9 mouse cellular contexts compared by ENCODE assay signal in genomic region chr9:71976034-71976433, GRCm38 (mm10).
DNase-seq lines count a peak whose midpoint lies in the region; ATAC-seq and TF ChIP-seq lines count a peak whose summit lies in the region.
"Had no signal": no experiment of that assay in that cellular context is flagged by ENCODE, and none has a peak within 500 bp of the region (broad histone marks: within the 10 kb centered on the region; RNA-seq: fewer than 3 reads in every experiment).

No protein-coding gene starts in this region.

- peak; percentile 6 to 11 for DNase-seq in frontal cortex, postnatal 14 days (ENCODE audit: low spot score in 2 of 2)
- no peak for DNase-seq in frontal cortex, postnatal 25 days (ENCODE audit: low spot score in 2 of 2)
- DNase-seq in Muller cell, postnatal 12 days (ENCODE audit: inconsistent ontology term), result peak; percentile 97
- peak; percentile 56 for DNase-seq in embryo, embryonic 9.5 days (ENCODE audit: extremely low spot score)
- DNase-seq in hindbrain, postnatal 0 days (ENCODE audit: low spot score), result peak; percentile 93
- no peak for DNase-seq in heart, adult 9 months (ENCODE audit: low spot score in 2 of 2)

- peak overlapping the region; percentile 51 for H3K27ac ChIP-seq in hindbrain, postnatal 0 days
- peak overlapping the region; percentile 12; the same call in 1 of the 2 replicates for H3K27ac ChIP-seq in midbrain, embryonic 16.5 days (ENCODE audit: low read length)
- H3K27ac ChIP-seq: heart, embryonic 13.5 days had no signal

- no peaks in the 10 kb centered on the region for H3K9me3 ChIP-seq in hindbrain, postnatal 0 days (ENCODE audit: low read length)
- H3K9me3 ChIP-seq in midbrain, embryonic 16.5 days (replicated peaks; ENCODE audit: control insufficient read depth, low read length, poor library complexity, severe bottlenecking), result no peaks in the 10 kb centered on the region
- H3K9me3 ChIP-seq: heart, embryonic 13.5 days had no signal

- H3K4me2 ChIP-seq in hindbrain, postnatal 0 days (ENCODE audit: low read depth, low read length), result peak overlapping the region; percentile 19; the same call in 1 of the 2 replicates
- peak overlapping the region; percentile 17; the same call in 1 of the 2 replicates for H3K4me2 ChIP-seq in midbrain, embryonic 16.5 days (ENCODE audit: low read length)
- H3K4me2 ChIP-seq: heart, embryonic 13.5 days had no signal

- peaks cover 15% of the 10 kb centered on the region; the same call in 1 of the 2 replicates for H3K4me1 ChIP-seq in hindbrain, postnatal 0 days (ENCODE audit: insufficient read depth, low read length)
- H3K4me1 ChIP-seq in midbrain, embryonic 16.5 days (ENCODE audit: control insufficient read depth, insufficient read depth, low read length), result peaks cover 14% of the 10 kb centered on the region

- ATAC-seq in hindbrain, postnatal 0 days, result peak; percentile 99
- ATAC-seq in midbrain, embryonic 16.5 days, result peak; percentile 87
- no peak for ATAC-seq in CD4-positive, CD25-positive, alpha-beta regulatory T cell, adult 4 months

- no peak overlapping the region for H3K4me3 ChIP-seq in hindbrain, postnatal 0 days (ENCODE audit: low read length)
- no peak overlapping the region for H3K4me3 ChIP-seq in midbrain, embryonic 16.5 days (ENCODE audit: low read depth, low read length)
- H3K4me3 ChIP-seq: heart, embryonic 13.5 days had no signal

- no peak for TF ChIP-seq CTCF in hindbrain, postnatal 0 days (IDR thresholded peaks at IDR 0.05; ENCODE audit: low read depth)

- H3K36me3 ChIP-seq in hindbrain, postnatal 0 days (ENCODE audit: insufficient read depth, low read length), result no peaks in the 10 kb centered on the region
- H3K36me3 ChIP-seq in midbrain, embryonic 16.5 days (ENCODE audit: control insufficient read depth, insufficient read depth, low read length), result no peaks in the 10 kb centered on the region
- H3K36me3 ChIP-seq: heart, embryonic 13.5 days had no signal

- no peak overlapping the region for H3K9ac ChIP-seq in hindbrain, postnatal 0 days (replicated peaks; ENCODE audit: low read length)
- H3K9ac ChIP-seq in midbrain, embryonic 16.5 days (ENCODE audit: low read depth, low read length), result no peak overlapping the region
- H3K9ac ChIP-seq: heart, embryonic 13.5 days had no signal

- 2% methylated on average over 6 of the region's 6 CpGs for WGBS in hindbrain, postnatal 0 days
- 3% methylated on average over 6 of the region's 6 CpGs for WGBS in midbrain, embryonic 16.5 days

- no peaks in the 10 kb centered on the region for H3K27me3 ChIP-seq in hindbrain, postnatal 0 days (ENCODE audit: insufficient read depth, low read length)
- H3K27me3 ChIP-seq in midbrain, embryonic 16.5 days (ENCODE audit: control insufficient read depth, insufficient read depth, low read depth, low read length), result no peaks in the 10 kb centered on the region
- H3K27me3 ChIP-seq: heart, embryonic 13.5 days had no signal

Comparison
In these comparisons a context has a peak if more than half of its experiments do, and no peak if none do; other contexts are left out.
1. DNase-seq: peak in frontal cortex, postnatal 14 days (2 of 2), Muller cell, postnatal 12 days (single experiment), embryo, embryonic 9.5 days (single experiment) and hindbrain, postnatal 0 days (single experiment); none in frontal cortex, postnatal 25 days (0 of 2) and heart, adult 9 months (0 of 2).